Mouse (Mus musculus) cerebellum, adult 2 months (tissue): ENCODE measurements around the gene Ivns1abp.

ENCODE experiments used
- CTCF ChIP-seq: fragments of 200-500 bp; IDR thresholded peaks from 2 replicates; pipeline ENCODE4 v1.5.1; 2011; ENCODE audit warnings: low read depth, mild to moderate bottlenecking, control low read depth, low read length, moderate library complexity, borderline replicate concordance; ENCODE audit not compliant: insufficient read depth
- POLR2A ChIP-seq: fragments of 200-500 bp; IDR thresholded peaks from 2 replicates; pipeline ENCODE4 v1.6.1; 2011; ENCODE audit warnings: low read length, control low read depth, borderline replicate concordance; ENCODE audit not compliant: insufficient read depth

DNA sequence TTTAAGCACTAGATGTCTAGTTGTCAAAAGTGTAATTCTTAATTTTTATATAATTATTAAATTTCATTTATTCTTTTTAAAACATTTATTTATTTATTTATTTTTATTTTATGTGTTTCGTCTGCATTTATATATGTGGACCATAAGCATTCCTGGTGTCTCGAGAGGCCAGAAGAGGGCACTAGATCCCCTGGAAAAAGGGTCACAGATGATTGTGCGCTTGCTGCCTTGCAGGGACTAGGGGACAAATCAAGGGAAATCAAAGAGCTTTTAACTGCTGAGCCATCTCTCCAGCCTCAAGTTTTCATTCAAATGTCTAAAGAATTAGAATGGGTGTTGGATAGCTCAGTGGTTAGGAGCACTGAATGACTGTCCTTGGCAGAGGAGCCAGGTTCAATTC lies 33.1 kb downstream of the Ivns1abp start:
- TF ChIP-seq CTCF: no peak
- TF ChIP-seq POLR2A: no peak
